Mouse (Mus musculus): Measurements from ENCODE around the gene Sumf1. TPM values are rescaled to one million over a fixed set of nuclear protein-coding genes. Genes with fewer than 3 reads are reported as not detected.

Sumf1 gene
- 19.4 and 23.1 TPM in 2 replicates for polyA plus RNA-seq (2015; fragmentation: Nextera tagmentation; extraction: Ambion mirVana)

DNA sequence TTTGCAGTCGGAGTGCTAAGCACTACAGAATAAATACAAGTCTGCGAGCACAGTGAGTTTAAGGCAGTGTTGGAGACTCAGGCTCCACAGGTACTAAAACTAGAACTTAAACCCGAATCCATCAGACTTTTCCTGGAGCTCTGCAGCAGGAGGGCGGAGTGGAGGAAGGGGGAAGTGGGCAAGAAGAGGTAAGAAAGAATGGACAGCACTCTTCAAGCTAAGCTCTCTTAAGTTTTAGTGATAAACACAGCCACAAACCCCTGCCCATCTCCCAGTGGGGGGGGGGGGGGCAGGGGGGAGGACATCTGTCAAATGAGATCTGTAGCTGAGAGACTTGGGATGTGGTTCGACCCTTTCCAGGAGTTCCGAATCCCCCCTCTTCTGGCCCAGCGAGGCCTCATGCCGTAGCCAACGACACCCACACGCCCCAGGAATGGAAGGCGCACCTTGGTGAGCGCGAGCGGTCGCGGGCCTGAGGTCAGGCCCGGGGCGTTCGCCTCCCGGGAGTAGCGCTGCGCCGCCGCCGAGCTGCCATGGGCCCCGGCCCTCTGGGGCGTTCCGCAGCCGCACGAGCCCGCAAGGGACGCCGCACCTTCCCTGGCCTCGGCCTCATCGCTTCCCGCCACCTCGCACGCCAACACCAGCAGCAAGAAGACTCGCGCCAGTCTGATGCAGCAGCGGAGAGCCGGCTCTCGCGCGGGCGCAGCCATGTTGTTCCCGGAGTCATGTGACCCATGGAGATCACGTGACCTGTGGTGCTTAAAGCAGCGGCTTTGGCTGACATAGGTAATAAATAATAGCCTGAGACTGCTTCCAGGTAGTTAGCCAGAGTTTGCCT is at the start of gene Sumf1:
Sumf1 (minus strand) TSS at position 736 of the 838 bp plus-strand sequence.
- peaks cover 9% of the 10 kb centered on the region for H3K4me1 ChIP-seq (replicated peaks)
- no peak within 1 kb of the TSS for H3K27ac ChIP-seq
- H3K4me3 ChIP-seq = peak within 1 kb of the TSS; percentile 77
- ATAC-seq (replicated peaks; ENCODE audit: insufficient number of reproducible peaks, insufficient read depth, low FRiP score, low read depth) = peak; percentile 82
- H3K36me3 ChIP-seq = no peaks in the 10 kb centered on the region
- H3K9me3 ChIP-seq (replicated peaks) = no peaks in the 10 kb centered on the region
- H3K27me3 ChIP-seq = 0 out of 2 replicates have a peak, but pooled peaks cover 2% of the 10 kb centered on the region
- peak within 1 kb of the TSS; percentile 65 for H3K9ac ChIP-seq
- H3K4me2 ChIP-seq = peak within 1 kb of the TSS; percentile 87
- WGBS = 4% methylated on average over 49 of the region's 49 CpGs

- Histone ChIP-seq H3K27ac (peak overlapping the region; percentile 46; the same call in 1 of the 2 replicates), H3K9me3 (replicated peaks) (no peaks in the 10 kb centered on the region), H3K4me3 (no peak overlapping the region), H3K9ac (no peak overlapping the region), H3K4me2 (no peak overlapping the region), H3K27me3 (no peaks in the 10 kb centered on the region), H3K36me3 (no peaks in the 10 kb centered on the region), H3K4me1 (replicated peaks) (peaks cover 60% of the 10 kb centered on the region)
- ATAC-seq (replicated peaks; ENCODE audit: insufficient number of reproducible peaks, insufficient read depth, low FRiP score, low read depth) = no peak
- WGBS = 44% methylated on average over 6 of the region's 6 CpGs
Observed at GRCm38 (mm10) chr6:108234536-108234935, 49.2 kb upstream of the Sumf1 start.

- H3K27me3 ChIP-seq = no peaks in the 10 kb centered on the region
- no peaks in the 10 kb centered on the region for H3K9me3 ChIP-seq (replicated peaks)
- H3K4me2 ChIP-seq = no peak overlapping the region
- H3K4me3 ChIP-seq = no peak overlapping the region
- no peak overlapping the region for H3K9ac ChIP-seq
- 15% methylated on average over 6 of the region's 6 CpGs for WGBS
- no peak; the same call in 1 of the 2 replicates for ATAC-seq (replicated peaks; ENCODE audit: insufficient number of reproducible peaks, insufficient read depth, low FRiP score, low read depth)
- H3K4me1 ChIP-seq (replicated peaks) = peaks cover 53% of the 10 kb centered on the region
- no peaks in the 10 kb centered on the region for H3K36me3 ChIP-seq
- peak overlapping the region; percentile 50 for H3K27ac ChIP-seq
Observed at GRCm38 (mm10) chr6:108233070-108233469, 47.7 kb upstream of the Sumf1 start.

DNA sequence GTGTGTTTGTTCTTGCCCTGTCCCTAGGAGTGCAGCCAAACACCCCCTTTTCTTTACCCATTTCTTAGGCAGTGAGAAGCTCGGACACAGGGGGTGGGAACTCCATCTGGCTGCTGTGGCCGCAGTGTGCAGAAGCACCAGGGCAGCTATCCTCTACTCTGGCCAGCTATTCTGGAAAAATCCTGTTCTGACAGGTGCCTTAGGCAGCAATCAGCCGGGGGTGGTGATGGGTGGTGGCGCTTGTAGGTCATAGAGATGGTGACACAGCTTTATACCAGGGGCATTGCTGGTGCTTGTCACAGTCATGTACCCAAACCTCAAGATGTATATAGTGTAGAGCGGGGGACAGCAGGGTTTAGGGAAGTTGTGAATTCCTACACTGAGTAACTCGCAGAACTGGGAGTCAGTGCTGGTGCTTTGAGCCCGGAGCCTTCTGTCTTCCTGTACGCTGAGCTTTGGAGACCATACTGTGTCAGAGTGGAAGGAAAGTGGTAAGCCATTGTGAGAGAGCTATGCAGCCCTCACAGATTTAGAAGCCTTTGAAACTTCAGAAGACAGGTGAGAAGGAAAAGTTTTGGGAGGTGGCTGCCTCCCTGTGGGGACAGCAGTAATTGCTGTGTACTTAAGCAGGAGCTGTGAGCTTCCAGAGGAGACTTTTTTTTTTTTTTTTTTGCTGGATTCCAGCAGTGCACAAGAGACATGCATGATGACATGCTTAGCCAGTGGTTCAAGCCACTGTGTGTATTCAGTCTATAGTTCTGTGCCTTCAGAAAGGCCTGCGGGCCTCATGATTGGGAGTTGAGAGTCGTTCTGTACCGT is 46.7 kb upstream of the Sumf1 start:
- Histone ChIP-seq H3K9me3 (replicated peaks) (no peaks in the 10 kb centered on the region), H3K4me1 (replicated peaks) (peaks cover 61% of the 10 kb centered on the region), H3K27me3 (no peaks in the 10 kb centered on the region), H3K36me3 (no peaks in the 10 kb centered on the region), H3K27ac (no peak overlapping the region), H3K9ac (no peak overlapping the region), H3K4me2 (no peak overlapping the region), H3K4me3 (no peak overlapping the region)
- ATAC-seq (replicated peaks; ENCODE audit: insufficient number of reproducible peaks, insufficient read depth, low FRiP score, low read depth) = no peak
- 63% methylated on average over 11 of the region's 11 CpGs for WGBS

GRCm38 (mm10) chr6:108230608-108231007 is 45.2 kb upstream of the Sumf1 start:
- Histone ChIP-seq H3K9me3 (replicated peaks) (no peaks in the 10 kb centered on the region), H3K4me1 (replicated peaks) (peaks cover 50% of the 10 kb centered on the region), H3K9ac (no peak overlapping the region), H3K36me3 (no peaks in the 10 kb centered on the region), H3K4me2 (no peak overlapping the region), H3K27ac (no peak overlapping the region), H3K4me3 (no peak overlapping the region), H3K27me3 (no peaks in the 10 kb centered on the region)
- ATAC-seq (replicated peaks; ENCODE audit: insufficient number of reproducible peaks, insufficient read depth, low FRiP score, low read depth) = no peak
- 92% methylated on average over 3 of the region's 3 CpGs for WGBS

- WGBS = 20% methylated on average over 2 of the region's 2 CpGs
Observed at GRCm38 (mm10) chr6:108228601-108229000, 43.2 kb upstream of the Sumf1 start.

DNA sequence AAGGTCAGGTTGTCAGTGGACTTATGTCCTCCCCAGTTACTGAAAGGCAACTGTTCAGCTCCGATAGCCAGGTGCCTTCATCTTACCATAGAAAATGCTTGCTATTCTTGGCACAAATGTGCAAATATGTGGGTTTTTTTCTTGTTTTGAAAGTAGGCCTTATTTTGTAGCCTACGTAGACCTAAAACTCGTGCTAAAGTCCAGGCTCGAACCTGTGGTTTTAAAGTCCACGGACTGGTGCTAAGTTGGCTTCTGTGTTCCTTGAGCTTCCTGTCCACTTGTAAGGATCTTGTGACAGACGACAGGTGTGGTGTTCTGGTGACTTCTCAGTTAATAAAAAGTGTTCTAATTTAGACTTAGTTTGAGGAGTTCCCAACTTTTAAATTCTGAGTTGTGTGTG is 42.7 kb upstream of the Sumf1 start:
- Histone ChIP-seq H3K36me3 (no peaks in the 10 kb centered on the region), H3K4me1 (replicated peaks) (peaks cover 37% of the 10 kb centered on the region), H3K27ac (no peak overlapping the region), H3K27me3 (no peaks in the 10 kb centered on the region), H3K9ac (no peak overlapping the region), H3K9me3 (replicated peaks) (no peaks in the 10 kb centered on the region), H3K4me3 (no peak overlapping the region), H3K4me2 (no peak overlapping the region)
- no peak for ATAC-seq (replicated peaks; ENCODE audit: insufficient number of reproducible peaks, insufficient read depth, low FRiP score, low read depth)
- 64% methylated on average over 6 of the region's 6 CpGs for WGBS

More at GRCm38 (mm10) chr6:108228601-108229000, 43.2 kb upstream of the Sumf1 start:
- Histone ChIP-seq H3K36me3 (no peaks in the 10 kb centered on the region), H3K27ac (no peak overlapping the region), H3K27me3 (no peaks in the 10 kb centered on the region), H3K4me3 (no peak overlapping the region), H3K9ac (no peak overlapping the region), H3K4me2 (no peak overlapping the region), H3K9me3 (replicated peaks) (no peaks in the 10 kb centered on the region), H3K4me1 (replicated peaks) (peaks cover 42% of the 10 kb centered on the region)
- ATAC-seq (replicated peaks; ENCODE audit: insufficient number of reproducible peaks, insufficient read depth, low FRiP score, low read depth) = no peak

- Histone ChIP-seq H3K9me3 (replicated peaks) (no peaks in the 10 kb centered on the region), H3K4me1 (replicated peaks) (peaks cover 33% of the 10 kb centered on the region), H3K27ac (no peak overlapping the region), H3K4me2 (no peak overlapping the region), H3K9ac (no peak overlapping the region), H3K4me3 (no peak overlapping the region), H3K27me3 (no peaks in the 10 kb centered on the region), H3K36me3 (no peaks in the 10 kb centered on the region)
- WGBS = 57% methylated on average over 6 of the region's 6 CpGs
- no peak for ATAC-seq (replicated peaks; ENCODE audit: insufficient number of reproducible peaks, insufficient read depth, low FRiP score, low read depth)
Observed at GRCm38 (mm10) chr6:108227461-108227860, 42.1 kb upstream of the Sumf1 start.

GRCm38 (mm10) chr6:108226230-108226629 is 40.8 kb upstream of the Sumf1 start:
- WGBS = 66% methylated on average over 7 of the region's 7 CpGs
- H3K36me3 ChIP-seq = no peaks in the 10 kb centered on the region
- H3K27ac ChIP-seq = no peak overlapping the region
- ATAC-seq (replicated peaks; ENCODE audit: insufficient number of reproducible peaks, insufficient read depth, low FRiP score, low read depth) = no peak
- H3K9ac ChIP-seq = no peak overlapping the region
- no peak overlapping the region for H3K4me2 ChIP-seq
- no peaks in the 10 kb centered on the region for H3K9me3 ChIP-seq (replicated peaks)
- no peak overlapping the region for H3K4me3 ChIP-seq
- H3K27me3 ChIP-seq = no peaks in the 10 kb centered on the region
- H3K4me1 ChIP-seq (replicated peaks) = peaks cover 34% of the 10 kb centered on the region

DNA sequence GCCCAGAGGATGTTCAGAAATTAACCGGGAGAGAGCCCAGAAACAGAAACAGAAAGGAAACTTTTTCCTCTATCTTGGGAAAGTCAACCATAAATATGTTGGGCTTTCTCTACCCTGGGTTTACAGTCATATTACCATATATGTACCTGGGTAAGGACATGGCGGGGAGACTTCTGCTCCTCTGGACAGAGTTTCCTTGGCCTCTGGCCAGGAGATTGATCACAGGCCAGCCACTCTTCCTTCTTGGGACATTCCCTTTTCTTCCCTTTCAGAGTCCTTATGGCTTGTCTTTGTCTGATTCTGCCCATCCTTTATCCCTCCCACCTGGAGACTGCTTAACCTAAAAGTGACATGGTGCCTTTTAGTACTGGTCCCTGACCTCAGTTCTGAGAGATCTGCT is 39.6 kb upstream of the Sumf1 start:
- no peaks in the 10 kb centered on the region for H3K27me3 ChIP-seq
- H3K4me1 ChIP-seq (replicated peaks) = peaks cover 34% of the 10 kb centered on the region
- ATAC-seq (replicated peaks; ENCODE audit: insufficient number of reproducible peaks, insufficient read depth, low FRiP score, low read depth) = no peak
- H3K4me2 ChIP-seq = no peak overlapping the region
- no peak overlapping the region for H3K9ac ChIP-seq
- WGBS = 82% methylated on average over 2 of the region's 2 CpGs
- no peak overlapping the region for H3K27ac ChIP-seq
- no peak overlapping the region for H3K4me3 ChIP-seq
- H3K9me3 ChIP-seq (replicated peaks) = no peaks in the 10 kb centered on the region
- H3K36me3 ChIP-seq = no peaks in the 10 kb centered on the region

DNA sequence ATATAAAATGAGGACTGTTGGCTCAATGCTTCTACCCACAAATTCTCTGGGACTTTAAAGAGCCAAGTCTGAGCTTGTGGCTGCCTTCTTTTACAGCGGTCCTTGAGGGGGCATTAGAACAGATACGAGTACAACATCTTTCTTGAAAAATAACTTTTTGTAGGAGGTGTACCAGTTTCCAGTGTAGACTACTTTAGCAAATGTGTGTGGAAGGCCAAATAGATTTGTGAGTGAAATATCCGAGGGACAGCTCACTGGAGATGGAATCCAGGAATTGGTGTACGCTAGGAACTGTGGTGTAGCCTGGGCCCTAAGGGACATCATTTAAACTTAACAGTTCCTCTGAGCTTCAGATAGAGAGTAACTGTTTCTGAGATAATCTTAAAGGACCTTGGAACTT is 39.0 kb upstream of the Sumf1 start:
- Histone ChIP-seq H3K27me3 (no peaks in the 10 kb centered on the region), H3K27ac (0 out of 2 replicates have a peak overlapping the region, but pooled peaks have one; percentile 10), H3K36me3 (no peaks in the 10 kb centered on the region), H3K4me1 (replicated peaks) (peaks cover 34% of the 10 kb centered on the region), H3K9me3 (replicated peaks) (no peaks in the 10 kb centered on the region), H3K4me2 (no peak overlapping the region), H3K9ac (no peak overlapping the region), H3K4me3 (no peak overlapping the region)
- no peak for ATAC-seq (replicated peaks; ENCODE audit: insufficient number of reproducible peaks, insufficient read depth, low FRiP score, low read depth)
- WGBS = 86% methylated on average over 4 of the region's 4 CpGs
